Mouse (Mus musculus): ENCODE measurements at regions not wholly inside any gene's neighbourhood (a gene's known extent, or its start where the extent isn't known, plus 50 kb on each side); places are given as distances from the start of the nearest gene placed in this dataset.

- Histone ChIP-seq H3K4me3 (ENCODE audit: low read depth, low read length) (no peak overlapping the region), H3K9ac (ENCODE audit: low read depth, low read length) (no peak overlapping the region), H3K4me1 (replicated peaks; ENCODE audit: control insufficient read depth, insufficient read depth, low read length) (peaks cover 2% of the 10 kb centered on the region; the same call in 1 of the 2 replicates), H3K36me3 (ENCODE audit: control insufficient read depth, insufficient read depth, low read length) (no peaks in the 10 kb centered on the region), H3K27ac (ENCODE audit: low read depth, low read length) (no peak overlapping the region), H3K27me3 (replicated peaks; ENCODE audit: control insufficient read depth, insufficient read depth, low read length) (no peaks in the 10 kb centered on the region), H3K4me2 (peak overlapping the region; percentile 16; the same call in 1 of the 2 replicates), H3K9me3 (ENCODE audit: control insufficient read depth, low read length) (no peaks in the 10 kb centered on the region)
- 73% methylated on average over 12 of the region's 12 CpGs for WGBS
- ATAC-seq (replicated peaks; ENCODE audit: low FRiP score) (peak; percentile 69), DNase-seq (ENCODE audit: low spot score) (no peak)
These were observed 54.4 kb upstream of the Parp11 start for GRCm38 (mm10) chr6:127392012-127392798.

- WGBS, result 67% methylated on average over 1 of the region's 1 CpGs
- no peak; the same call in 1 of the 2 replicates for ATAC-seq (replicated peaks; ENCODE audit: low FRiP score)
These were observed 53.9 kb upstream of the Parp11 start for GRCm38 (mm10) chr6:127392799-127393172.

GRCm38 (mm10) chr6:127393907-127394600 lies 52.6 kb upstream of the Parp11 start:
- 37% methylated on average over 9 of the region's 9 CpGs for WGBS
- ATAC-seq (replicated peaks; ENCODE audit: low FRiP score) (no peak), DNase-seq (ENCODE audit: low spot score) (no peak)
- no peaks in the 10 kb centered on the region for H3K9me3 ChIP-seq (ENCODE audit: control insufficient read depth, low read length)
- H3K36me3 ChIP-seq (ENCODE audit: control insufficient read depth, insufficient read depth, low read length), result no peaks in the 10 kb centered on the region
- no peaks in the 10 kb centered on the region for H3K27me3 ChIP-seq (replicated peaks; ENCODE audit: control insufficient read depth, insufficient read depth, low read length)
- no peak overlapping the region for H3K4me3 ChIP-seq (ENCODE audit: low read depth, low read length)
- no peak overlapping the region for H3K27ac ChIP-seq (ENCODE audit: low read depth, low read length)
- no peak overlapping the region for H3K4me2 ChIP-seq
- no peak overlapping the region for H3K9ac ChIP-seq (ENCODE audit: low read depth, low read length)
- peaks cover 2% of the 10 kb centered on the region; the same call in 1 of the 2 replicates for H3K4me1 ChIP-seq (replicated peaks; ENCODE audit: control insufficient read depth, insufficient read depth, low read length)

More at GRCm38 (mm10) chr6:127392799-127393172, 53.9 kb upstream of the Parp11 start:
- no peak overlapping the region for H3K9ac ChIP-seq (ENCODE audit: low read depth, low read length)
- no peak overlapping the region for H3K27ac ChIP-seq (ENCODE audit: low read depth, low read length)
- H3K4me3 ChIP-seq (ENCODE audit: low read depth, low read length), result no peak overlapping the region
- no peak for DNase-seq (ENCODE audit: low spot score)
- H3K27me3 ChIP-seq (replicated peaks; ENCODE audit: control insufficient read depth, insufficient read depth, low read length), result no peaks in the 10 kb centered on the region
- H3K9me3 ChIP-seq (ENCODE audit: control insufficient read depth, low read length), result no peaks in the 10 kb centered on the region
- H3K4me1 ChIP-seq (replicated peaks; ENCODE audit: control insufficient read depth, insufficient read depth, low read length), result peaks cover 2% of the 10 kb centered on the region; the same call in 1 of the 2 replicates
- H3K36me3 ChIP-seq (ENCODE audit: control insufficient read depth, insufficient read depth, low read length), result no peaks in the 10 kb centered on the region
- H3K4me2 ChIP-seq, result no peak overlapping the region
